Mouse (Mus musculus): ENCODE results near the gene Cadm1. TPM values are rescaled to one million over a fixed set of nuclear protein-coding genes. Genes with fewer than 3 reads are reported as not detected.

Gene Cadm1
- polyA plus RNA-seq, 1 experiment = 9.3 TPM

DNA sequence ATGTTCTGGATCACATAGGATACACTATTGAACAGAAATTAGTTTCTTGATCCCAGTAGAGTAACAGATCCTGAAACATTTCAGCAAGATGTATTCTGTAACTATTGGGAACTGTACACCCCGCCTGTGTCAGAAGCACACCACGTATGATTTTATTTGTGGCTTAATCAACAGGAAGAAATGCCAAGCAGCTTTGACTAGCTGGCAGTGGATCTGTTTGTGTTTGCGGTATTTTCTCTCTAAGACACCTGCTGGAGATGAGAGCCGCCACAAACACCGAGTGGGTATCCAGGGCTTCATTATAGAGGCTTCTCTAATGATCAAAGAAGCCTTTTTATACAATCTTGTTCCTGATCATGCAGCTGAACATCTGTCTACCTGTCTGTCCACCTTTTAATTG is 204.9 kb downstream of the Cadm1 start:
- H3K79me2 ChIP-seq (ENCODE audit: control insufficient read depth, insufficient read depth) = no peaks in the 10 kb centered on the region
- no peak for TF ChIP-seq E2F4 (IDR thresholded peaks at IDR 0.05; ENCODE audit: insufficient read depth)
- no peak for TF ChIP-seq TCF12 (IDR thresholded peaks at IDR 0.05; ENCODE audit: insufficient read depth, poor library complexity, severe bottlenecking)
- no peak for TF ChIP-seq CEBPB (IDR thresholded peaks at IDR 0.05; ENCODE audit: insufficient read depth, poor library complexity, severe bottlenecking)
- no peak for TF ChIP-seq MYOG (IDR thresholded peaks at IDR 0.05; ENCODE audit: control insufficient read depth in 1 of 3, insufficient read depth in 1 of 3, insufficient read length in 2 of 3, low read depth in 2 of 3)
- no peak overlapping the region for H3K4me3 ChIP-seq
- H3K36me3 ChIP-seq (ENCODE audit: control insufficient read depth, insufficient read depth) = no peaks in the 10 kb centered on the region
- no peaks in the 10 kb centered on the region for H3K27me3 ChIP-seq (ENCODE audit: control insufficient read depth, insufficient read depth, insufficient read length)
- H3ac ChIP-seq (ENCODE audit: control insufficient read depth, insufficient read length) = no peak overlapping the region
- no peak overlapping the region for H3K4me2 ChIP-seq (ENCODE audit: low read depth)

- Histone ChIP-seq H3K27me3 (ENCODE audit: control insufficient read depth, insufficient read depth, insufficient read length) (no peaks in the 10 kb centered on the region), H3ac (ENCODE audit: control insufficient read depth, insufficient read length) (no peak overlapping the region), H3K79me2 (ENCODE audit: control insufficient read depth, insufficient read depth) (no peaks in the 10 kb centered on the region), H3K36me3 (ENCODE audit: control insufficient read depth, insufficient read depth) (no peaks in the 10 kb centered on the region), H3K4me3 (no peak overlapping the region), H3K4me2 (ENCODE audit: low read depth) (no peak overlapping the region)
- no peak for TF ChIP-seq MYOG (IDR thresholded peaks at IDR 0.05; ENCODE audit: control insufficient read depth in 1 of 3, insufficient read depth in 1 of 3, insufficient read length in 2 of 3, low read depth in 2 of 3)
- TF ChIP-seq MAX (IDR thresholded peaks at IDR 0.05; ENCODE audit: low read depth) = no peak
These were observed 208.8 kb downstream of the Cadm1 start for GRCm38 (mm10) chr9:47738799-47739198.

- no peaks in the 10 kb centered on the region for H3K27me3 ChIP-seq (ENCODE audit: control insufficient read depth, insufficient read depth, insufficient read length)
- no peaks in the 10 kb centered on the region for H3K36me3 ChIP-seq (ENCODE audit: control insufficient read depth, insufficient read depth)
- no peak overlapping the region for H3ac ChIP-seq (ENCODE audit: control insufficient read depth, insufficient read length)
- H3K4me2 ChIP-seq (ENCODE audit: low read depth) = no peak overlapping the region
- no peak overlapping the region for H3K4me3 ChIP-seq
- TF ChIP-seq CEBPB (IDR thresholded peaks at IDR 0.05; ENCODE audit: insufficient read depth, poor library complexity, severe bottlenecking) (no peak), SRF (IDR thresholded peaks at IDR 0.05; ENCODE audit: control insufficient read depth, insufficient read length, low read depth) (no peak), USF1 (IDR thresholded peaks at IDR 0.05; ENCODE audit: low read depth) (no peak), TCF12 (IDR thresholded peaks at IDR 0.05; ENCODE audit: insufficient read depth, poor library complexity, severe bottlenecking) (no peak), MYOD1 (IDR thresholded peaks at IDR 0.05; ENCODE audit: control insufficient read depth in 1 of 3, insufficient read length in 2 of 3, low read depth in 2 of 3) (no peak), MYOG (IDR thresholded peaks at IDR 0.05; ENCODE audit: control insufficient read depth in 1 of 3, insufficient read depth in 1 of 3, insufficient read length in 2 of 3, low read depth in 2 of 3) (no peak), REST (IDR thresholded peaks at IDR 0.05; ENCODE audit: insufficient read depth, insufficient read length) (no peak)
- no peaks in the 10 kb centered on the region for H3K79me2 ChIP-seq (ENCODE audit: control insufficient read depth, insufficient read depth)
These were observed 209.3 kb downstream of the Cadm1 start for GRCm38 (mm10) chr9:47739276-47739675.

DNA sequence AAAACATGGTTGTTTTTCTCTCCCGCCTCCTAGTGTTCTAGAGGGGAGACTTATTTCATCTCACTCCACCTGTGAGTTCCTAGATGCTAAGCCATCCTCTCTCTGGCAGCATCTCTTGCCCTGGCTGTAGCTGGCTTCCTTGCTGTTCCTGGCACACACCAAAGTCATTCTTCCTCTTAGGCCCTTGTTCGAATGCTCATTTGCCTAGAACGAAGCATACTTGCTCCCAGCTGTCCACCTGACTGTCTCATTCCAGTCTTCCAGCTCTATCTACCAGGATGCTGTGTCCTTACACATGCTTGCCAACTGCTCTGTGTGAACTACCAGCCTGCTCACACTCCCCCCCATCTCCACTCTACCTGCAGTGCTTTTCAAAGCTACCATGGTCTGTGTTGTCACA is 211.8 kb downstream of the Cadm1 start:
- Histone ChIP-seq H3K79me2 (ENCODE audit: control insufficient read depth, insufficient read depth) (no peaks in the 10 kb centered on the region), H3K27me3 (ENCODE audit: control insufficient read depth, insufficient read depth, insufficient read length) (no peaks in the 10 kb centered on the region), H3K4me3 (no peak overlapping the region), H3K4me2 (ENCODE audit: low read depth) (no peak overlapping the region), H3ac (ENCODE audit: control insufficient read depth, insufficient read length) (no peak overlapping the region), H3K36me3 (ENCODE audit: control insufficient read depth, insufficient read depth) (no peaks in the 10 kb centered on the region)
- no peak for TF ChIP-seq CEBPB (IDR thresholded peaks at IDR 0.05; ENCODE audit: insufficient read depth, poor library complexity, severe bottlenecking)
- TF ChIP-seq MYOD1 (IDR thresholded peaks at IDR 0.05; ENCODE audit: control insufficient read depth in 1 of 3, insufficient read length in 2 of 3, low read depth in 2 of 3) = no peak
- TF ChIP-seq SRF (IDR thresholded peaks at IDR 0.05; ENCODE audit: control insufficient read depth, insufficient read length, low read depth) = no peak
- TF ChIP-seq MYOG (IDR thresholded peaks at IDR 0.05; ENCODE audit: control insufficient read depth in 1 of 3, insufficient read depth in 1 of 3, insufficient read length in 2 of 3, low read depth in 2 of 3) = no peak
- no peak for TF ChIP-seq USF1 (IDR thresholded peaks at IDR 0.05; ENCODE audit: low read depth)
- TF ChIP-seq TCF12 (IDR thresholded peaks at IDR 0.05; ENCODE audit: insufficient read depth, poor library complexity, severe bottlenecking) = no peak
- no peak for TF ChIP-seq MAX (IDR thresholded peaks at IDR 0.05; ENCODE audit: low read depth)
- no peak for TF ChIP-seq POLR2A (IDR thresholded peaks at IDR 0.05; ENCODE audit: insufficient read length, low read depth)
- no peak for TF ChIP-seq TCF3 (IDR thresholded peaks at IDR 0.05; ENCODE audit: insufficient read length, low read depth)
- no peak for TF ChIP-seq POLR2AphosphoS2 (IDR thresholded peaks at IDR 0.05; ENCODE audit: insufficient read length, low read depth)
- no peak for TF ChIP-seq E2F4 (IDR thresholded peaks at IDR 0.05; ENCODE audit: insufficient read depth)
- no peak for TF ChIP-seq REST (IDR thresholded peaks at IDR 0.05; ENCODE audit: insufficient read depth, insufficient read length)

DNA sequence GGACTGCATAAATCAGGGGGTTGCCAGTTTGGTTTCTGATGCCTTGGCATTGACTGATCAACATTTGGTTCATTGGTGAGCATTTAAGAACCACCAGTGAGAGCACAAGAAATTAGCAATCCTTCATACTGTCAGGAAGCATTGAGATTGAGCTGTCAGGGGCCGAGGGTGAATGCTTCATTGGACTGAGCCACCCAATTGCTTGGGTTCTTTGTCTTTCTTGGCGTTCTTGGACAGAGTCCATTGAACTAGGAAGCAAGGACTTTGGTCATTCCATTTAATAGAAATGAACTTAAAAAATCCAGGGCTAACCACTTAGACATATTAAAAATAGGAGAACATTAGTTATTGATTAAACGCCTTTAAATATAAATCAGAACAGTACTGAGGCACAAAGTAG is 214.9 kb downstream of the Cadm1 start:
- no peaks in the 10 kb centered on the region for H3K79me2 ChIP-seq (ENCODE audit: control insufficient read depth, insufficient read depth)
- H3K27me3 ChIP-seq (ENCODE audit: control insufficient read depth, insufficient read depth, insufficient read length) = no peaks in the 10 kb centered on the region
- no peaks in the 10 kb centered on the region for H3K36me3 ChIP-seq (ENCODE audit: control insufficient read depth, insufficient read depth)
- H3ac ChIP-seq (ENCODE audit: control insufficient read depth, insufficient read length) = no peak overlapping the region
- TF ChIP-seq CEBPB (IDR thresholded peaks at IDR 0.05; ENCODE audit: insufficient read depth, poor library complexity, severe bottlenecking) = no peak
- no peak for TF ChIP-seq USF1 (IDR thresholded peaks at IDR 0.05; ENCODE audit: low read depth)
- no peak for TF ChIP-seq MAX (IDR thresholded peaks at IDR 0.05; ENCODE audit: low read depth)
- no peak for TF ChIP-seq MYOG (IDR thresholded peaks at IDR 0.05; ENCODE audit: control insufficient read depth in 1 of 3, insufficient read depth in 1 of 3, insufficient read length in 2 of 3, low read depth in 2 of 3)
- no peak for TF ChIP-seq POLR2A (IDR thresholded peaks at IDR 0.05; ENCODE audit: insufficient read length, low read depth)
- TF ChIP-seq MYOD1 (IDR thresholded peaks at IDR 0.05; ENCODE audit: control insufficient read depth in 1 of 3, insufficient read length in 2 of 3, low read depth in 2 of 3) = no peak
- TF ChIP-seq TCF12 (IDR thresholded peaks at IDR 0.05; ENCODE audit: insufficient read depth, poor library complexity, severe bottlenecking) = no peak
- no peak overlapping the region for H3K4me2 ChIP-seq (ENCODE audit: low read depth)
- no peak overlapping the region for H3K4me3 ChIP-seq
